Mouse (Mus musculus): Measurements from ENCODE around the gene Tmem184a. TPM values are rescaled to one million over a fixed set of nuclear protein-coding genes. Genes with fewer than 3 reads are reported as not detected.

The Tmem184a gene
- polyA plus RNA-seq, 1 experiment from 2014 or later, result 4.3 TPM

- Histone ChIP-seq H3K4me1 (peaks cover 15% of the 10 kb centered on the region), H3K36me3 (replicated peaks) (peaks cover 38% of the 10 kb centered on the region), H3K4me3 (peak overlapping the region; percentile 73), H3K27me3 (replicated peaks; ENCODE audit: low read depth, poor library complexity, severe bottlenecking) (no peaks in the 10 kb centered on the region), H3K9me3 (no peaks in the 10 kb centered on the region), H3K27ac (replicated peaks) (peak overlapping the region; percentile 88)
- no peak for DNase-seq (ENCODE audit: low spot score)
- WGBS, result 45% methylated on average over 11 of the region's 11 CpGs
These were observed 6.2 kb upstream of the Tmem184a start for GRCm38 (mm10) chr5:139825947-139826346.

- no peak overlapping the region for H3K27ac ChIP-seq (replicated peaks)
- peaks cover 15% of the 10 kb centered on the region for H3K4me1 ChIP-seq
- DNase-seq (ENCODE audit: low spot score), result no peak
- 93% methylated on average over 10 of the region's 10 CpGs for whole genome bisulfite sequencing
- H3K36me3 ChIP-seq (replicated peaks), result peaks cover 39% of the 10 kb centered on the region
- no peaks in the 10 kb centered on the region for H3K27me3 ChIP-seq (replicated peaks; ENCODE audit: low read depth, poor library complexity, severe bottlenecking)
- no peaks in the 10 kb centered on the region for H3K9me3 ChIP-seq
- no peak overlapping the region for H3K4me3 ChIP-seq
These were observed 4.8 kb upstream of the Tmem184a start for GRCm38 (mm10) chr5:139824531-139824930.

GRCm38 (mm10) chr5:139821466-139822459, 2.0 kb upstream of the Tmem184a start:
- H3K4me1 ChIP-seq, result peaks cover 13% of the 10 kb centered on the region
- H3K27me3 ChIP-seq (replicated peaks; ENCODE audit: low read depth, poor library complexity, severe bottlenecking), result no peaks in the 10 kb centered on the region
- 80% methylated on average over 12 of the region's 12 CpGs for WGBS
- H3K27ac ChIP-seq (replicated peaks), result no peak overlapping the region
- no peak overlapping the region for H3K4me3 ChIP-seq
- no peak for DNase-seq (ENCODE audit: low spot score)
- no peaks in the 10 kb centered on the region for H3K9me3 ChIP-seq
- H3K36me3 ChIP-seq (replicated peaks), result peaks cover 39% of the 10 kb centered on the region

GRCm38 (mm10) chr5:139818801-139819200, 916 bp downstream of the Tmem184a start:
- Histone ChIP-seq H3K4me1 (peaks cover 4% of the 10 kb centered on the region; the same call in 1 of the 2 replicates), H3K27me3 (replicated peaks; ENCODE audit: low read depth, poor library complexity, severe bottlenecking) (peaks cover 20% of the 10 kb centered on the region), H3K9me3 (no peaks in the 10 kb centered on the region), H3K27ac (replicated peaks) (no peak overlapping the region), H3K4me3 (no peak overlapping the region), H3K36me3 (replicated peaks) (peaks cover 29% of the 10 kb centered on the region)
- 53% methylated on average over 4 of the region's 4 CpGs for WGBS
- DNase-seq (ENCODE audit: low spot score), result peak; percentile 28

- DNase-seq (ENCODE audit: low spot score), result no peak
- H3K4me3 ChIP-seq, result no peak overlapping the region
- no peaks in the 10 kb centered on the region for H3K9me3 ChIP-seq
- 0 out of 2 replicates have a peak overlapping the region, but pooled peaks have one; percentile 25 for H3K27ac ChIP-seq (replicated peaks)
- peaks cover 9% of the 10 kb centered on the region; the same call in 1 of the 2 replicates for H3K4me1 ChIP-seq
- peaks cover 28% of the 10 kb centered on the region for H3K27me3 ChIP-seq (replicated peaks; ENCODE audit: low read depth, poor library complexity, severe bottlenecking)
- WGBS, result 84% methylated on average over 3 of the region's 3 CpGs
- H3K36me3 ChIP-seq (replicated peaks), result peaks cover 22% of the 10 kb centered on the region
These were observed 1.7 kb downstream of the Tmem184a start for GRCm38 (mm10) chr5:139818056-139818455.

- Histone ChIP-seq H3K27me3 (replicated peaks; ENCODE audit: low read depth, poor library complexity, severe bottlenecking) (peaks cover 35% of the 10 kb centered on the region), H3K36me3 (replicated peaks) (peaks cover 14% of the 10 kb centered on the region), H3K27ac (replicated peaks) (no peak overlapping the region), H3K4me3 (no peak overlapping the region), H3K4me1 (peaks cover 14% of the 10 kb centered on the region; the same call in 1 of the 2 replicates), H3K9me3 (no peaks in the 10 kb centered on the region)
- DNase-seq (ENCODE audit: low spot score), result no peak
- WGBS, result 2% methylated on average over 1 of the region's 1 CpGs
These were observed 2.4 kb downstream of the Tmem184a start for GRCm38 (mm10) chr5:139817292-139817691.

- Histone ChIP-seq H3K27me3 (replicated peaks; ENCODE audit: low read depth, poor library complexity, severe bottlenecking) (peaks cover 35% of the 10 kb centered on the region), H3K9me3 (no peaks in the 10 kb centered on the region), H3K36me3 (replicated peaks) (peaks cover 6% of the 10 kb centered on the region), H3K4me3 (no peak overlapping the region), H3K4me1 (peaks cover 14% of the 10 kb centered on the region; the same call in 1 of the 2 replicates), H3K27ac (replicated peaks) (no peak overlapping the region)
- no peak for DNase-seq (ENCODE audit: low spot score)
These were observed 3.3 kb downstream of the Tmem184a start for GRCm38 (mm10) chr5:139816445-139816844.

GRCm38 (mm10) chr5:139815964-139816363, 3.8 kb downstream of the Tmem184a start:
- peaks cover 1% of the 10 kb centered on the region for H3K36me3 ChIP-seq (replicated peaks)
- no peaks in the 10 kb centered on the region for H3K9me3 ChIP-seq
- no peak overlapping the region for H3K4me3 ChIP-seq
- WGBS, result 88% methylated on average over 6 of the region's 6 CpGs
- H3K27ac ChIP-seq (replicated peaks), result no peak overlapping the region
- no peak for DNase-seq (ENCODE audit: low spot score)
- peaks cover 35% of the 10 kb centered on the region for H3K27me3 ChIP-seq (replicated peaks; ENCODE audit: low read depth, poor library complexity, severe bottlenecking)
- H3K4me1 ChIP-seq, result peaks cover 14% of the 10 kb centered on the region; the same call in 1 of the 2 replicates

- Histone ChIP-seq H3K4me1 (peaks cover 14% of the 10 kb centered on the region; the same call in 1 of the 2 replicates), H3K4me3 (peak overlapping the region; percentile 43), H3K27me3 (replicated peaks; ENCODE audit: low read depth, poor library complexity, severe bottlenecking) (peaks cover 35% of the 10 kb centered on the region), H3K9me3 (no peaks in the 10 kb centered on the region), H3K36me3 (replicated peaks) (no peaks in the 10 kb centered on the region), H3K27ac (replicated peaks) (peak overlapping the region; percentile 69; the same call in 1 of the 2 replicates)
- peak; percentile 45 for DNase-seq (ENCODE audit: low spot score)
- WGBS, result 7% methylated on average over 13 of the region's 13 CpGs
These were observed 5.7 kb downstream of the Tmem184a start for GRCm38 (mm10) chr5:139813963-139814381.

- H3K4me3 ChIP-seq, result peak overlapping the region; percentile 43; the same call in 1 of the 2 replicates
- peaks cover 14% of the 10 kb centered on the region; the same call in 1 of the 2 replicates for H3K4me1 ChIP-seq
- 47% methylated on average over 10 of the region's 10 CpGs for WGBS
- peaks cover 35% of the 10 kb centered on the region for H3K27me3 ChIP-seq (replicated peaks; ENCODE audit: low read depth, poor library complexity, severe bottlenecking)
- H3K9me3 ChIP-seq, result no peaks in the 10 kb centered on the region
- H3K36me3 ChIP-seq (replicated peaks), result no peaks in the 10 kb centered on the region
- no peak overlapping the region for H3K27ac ChIP-seq (replicated peaks)
- no peak for DNase-seq (ENCODE audit: low spot score)
These were observed 6.6 kb downstream of the Tmem184a start for GRCm38 (mm10) chr5:139813126-139813490.

GRCm38 (mm10) chr5:139812398-139813125, 7.2 kb downstream of the Tmem184a start:
- Histone ChIP-seq H3K4me3 (no peak overlapping the region; the same call in 1 of the 2 replicates), H3K36me3 (replicated peaks) (no peaks in the 10 kb centered on the region), H3K27me3 (replicated peaks; ENCODE audit: low read depth, poor library complexity, severe bottlenecking) (peaks cover 35% of the 10 kb centered on the region), H3K9me3 (no peaks in the 10 kb centered on the region), H3K27ac (replicated peaks) (no peak overlapping the region), H3K4me1 (peaks cover 14% of the 10 kb centered on the region; the same call in 1 of the 2 replicates)
- DNase-seq (ENCODE audit: low spot score), result no peak
- WGBS, result 76% methylated on average over 20 of the region's 20 CpGs

- Histone ChIP-seq H3K9me3 (no peaks in the 10 kb centered on the region), H3K27me3 (replicated peaks; ENCODE audit: low read depth, poor library complexity, severe bottlenecking) (peaks cover 35% of the 10 kb centered on the region), H3K4me3 (no peak overlapping the region), H3K4me1 (peaks cover 14% of the 10 kb centered on the region; the same call in 1 of the 2 replicates), H3K27ac (replicated peaks) (no peak overlapping the region), H3K36me3 (replicated peaks) (no peaks in the 10 kb centered on the region)
- DNase-seq (ENCODE audit: low spot score), result no peak
- WGBS, result 81% methylated on average over 15 of the region's 15 CpGs
These were observed 7.9 kb downstream of the Tmem184a start for GRCm38 (mm10) chr5:139811677-139812397.

Measured in embryonic facial prominence, embryonic 10.5 days (tissue).